Mouse (Mus musculus) left cerebral cortex, adult 2 months (tissue): ENCODE results near the gene Rfxank. TPM values are rescaled to one million over a fixed set of nuclear protein-coding genes. Genes with fewer than 3 reads are reported as not detected.

ENCODE experiments used
- DNase-seq, 2 experiments: peaks; one replicate each; pipeline ENCODE4 v3.0.0; 2021 to 2022; ENCODE audit warnings: low spot score in 2 of 2, mixed read lengths in 1 of 2; ENCODE audit errors: extremely low spot score in 1 of 2
- H3K27ac ChIP-seq: fragments of 200-600 bp; 2 replicates; pipeline ENCODE4 v1.8.1; 2022
- H3K4me3 ChIP-seq: fragments of 200-600 bp; 2 replicates; pipeline ENCODE4 v1.8.1; 2022
- CTCF ChIP-seq: fragments of 200-600 bp; IDR thresholded peaks from 2 replicates; pipeline ENCODE4 v1.8.1; 2022; ENCODE audit warnings: antibody characterized with exemption, mild to moderate bottlenecking, moderate library complexity
- intact Hi-C: fragments of 180-260 bp; cut with DNase I; formaldehyde crosslinking; loops from one replicate; pipeline ENCODE4 v1.15.1; 2025
- microRNA-seq, 2 experiments: library from miRNA; unstranded; fragments of <30 nt; microRNA quantifications; one replicate each; pipeline ENCODE4 v1.2.0; 2021
- total RNA-seq, 2 experiments: library from RNA; stranded (reverse); gene quantifications; 2 replicates each; pipeline ENCODE4 v1.2.3; 2021

The Rfxank gene
- total RNA-seq, 2 experiments from 2014 or later, result 13.1 to 14.2 TPM

DNA sequence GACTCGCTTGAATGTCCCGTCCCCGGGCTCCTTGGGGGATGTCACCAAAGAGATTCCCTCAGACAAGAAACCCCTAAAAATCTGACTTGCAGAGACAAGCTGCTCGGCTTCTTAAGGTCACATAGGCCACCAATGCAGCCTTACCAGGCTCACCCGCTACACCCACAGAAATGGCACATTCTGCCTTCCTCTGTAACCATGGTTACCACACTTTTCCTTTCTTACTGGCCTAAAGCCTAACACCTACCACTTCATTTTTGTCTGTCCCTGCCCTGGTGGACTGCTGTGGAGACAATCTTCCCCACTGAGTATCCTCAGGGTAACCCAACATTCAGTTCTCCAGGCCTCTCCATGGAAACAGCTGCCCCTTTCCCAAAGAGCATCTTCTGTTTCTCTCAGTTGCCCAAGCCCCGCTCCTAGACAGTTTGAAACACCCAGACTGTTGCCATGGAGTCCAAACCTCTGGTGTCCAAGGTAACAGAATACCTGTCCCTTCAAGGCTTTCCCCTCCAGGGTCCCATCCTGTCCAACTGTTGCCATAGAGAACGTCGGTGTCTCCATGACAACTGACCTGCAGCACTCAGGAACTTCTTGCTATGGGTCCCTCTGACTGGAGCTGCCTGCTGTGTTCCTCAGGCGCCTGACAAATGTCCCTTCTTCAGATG is 49.5 kb downstream of the Rfxank start:
- no peak for DNase-seq
- TF ChIP-seq CTCF, result no peak
- Histone ChIP-seq H3K27ac (peak overlapping the region; percentile 55; the same call in 1 of the 2 replicates), H3K4me3 (no peak overlapping the region)
- intact Hi-C loops, result no loop called here

DNA sequence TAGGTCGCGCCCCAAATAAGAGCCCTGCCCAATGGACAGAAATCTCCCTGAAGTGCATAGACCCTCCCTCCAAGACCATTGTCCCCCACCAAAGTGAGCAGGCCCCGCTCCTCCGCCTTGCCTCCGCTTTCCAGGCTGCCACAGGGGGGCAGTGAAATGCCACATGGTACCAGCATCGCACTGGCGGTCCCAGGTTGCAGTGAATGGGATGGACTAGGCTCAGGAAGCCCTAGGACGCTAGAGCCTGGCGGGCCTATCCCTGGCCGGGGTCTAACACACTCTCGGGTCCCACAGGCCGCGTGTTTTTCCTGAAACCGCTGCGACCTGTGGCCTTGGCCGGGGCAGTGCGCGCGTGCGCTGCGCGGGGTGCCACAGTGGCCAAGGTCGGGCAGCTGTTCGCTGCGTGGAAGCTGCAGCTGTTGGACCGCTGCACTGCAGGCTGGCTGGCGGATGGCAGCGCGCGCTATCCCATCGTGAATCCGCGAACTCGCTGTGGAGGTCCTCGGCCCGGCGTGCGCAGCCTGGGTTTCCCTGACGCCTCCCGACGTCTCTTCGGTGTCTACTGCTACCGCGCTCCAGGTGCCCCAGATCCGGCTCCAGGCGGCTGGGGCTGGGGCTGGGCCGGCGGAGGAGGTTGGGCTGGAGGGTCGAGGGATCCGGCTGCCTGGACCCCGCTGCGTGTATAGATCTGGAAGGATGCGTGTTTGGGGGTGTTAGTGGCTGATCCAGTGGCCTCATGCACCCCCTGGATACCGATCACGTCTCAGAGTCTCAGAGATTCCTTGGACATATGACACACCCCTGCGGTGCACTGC is 50.9 kb downstream of the Rfxank start:
- intact Hi-C loops, result loop anchor here (1.0 to 2.0 kb wide), 2 partner anchors 33 to 78 kb away; partner anchors contain the start of gene Ncan
- peak overlapping the region; percentile 41 for H3K4me3 ChIP-seq
- H3K27ac ChIP-seq, result peak overlapping the region; percentile 11; the same call in 1 of the 2 replicates
- peak; percentile 77 for TF ChIP-seq CTCF
- DNase-seq, result peak; percentile 65 to 77

DNA sequence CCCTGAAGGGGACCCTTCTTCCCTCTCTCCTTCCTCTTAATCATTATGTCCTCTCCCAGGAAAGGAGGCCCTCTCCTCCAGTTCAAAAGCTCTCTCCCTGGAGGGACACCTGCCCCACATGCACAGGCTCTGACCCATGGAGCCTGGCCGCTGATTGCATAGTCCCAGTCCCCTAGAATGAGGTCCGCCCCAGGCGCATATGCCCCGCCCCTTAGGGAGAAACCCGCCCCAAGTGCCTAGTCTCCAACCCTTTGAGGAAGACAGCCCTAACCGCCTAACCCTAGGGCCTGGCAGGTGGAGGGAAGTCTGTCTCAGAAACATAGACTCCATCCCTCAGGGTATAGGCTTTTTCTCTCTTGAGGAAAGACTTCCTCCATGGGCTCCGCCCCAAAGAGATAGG is 51.7 kb downstream of the Rfxank start:
- TF ChIP-seq CTCF, result no peak
- DNase-seq, result no peak
- Histone ChIP-seq H3K27ac (no peak overlapping the region), H3K4me3 (no peak overlapping the region)
- intact Hi-C loops, result loop anchor here (2.0 kb wide), 1 partner anchor 34 kb away; the partner anchor contains the start of gene Ncan

DNA sequence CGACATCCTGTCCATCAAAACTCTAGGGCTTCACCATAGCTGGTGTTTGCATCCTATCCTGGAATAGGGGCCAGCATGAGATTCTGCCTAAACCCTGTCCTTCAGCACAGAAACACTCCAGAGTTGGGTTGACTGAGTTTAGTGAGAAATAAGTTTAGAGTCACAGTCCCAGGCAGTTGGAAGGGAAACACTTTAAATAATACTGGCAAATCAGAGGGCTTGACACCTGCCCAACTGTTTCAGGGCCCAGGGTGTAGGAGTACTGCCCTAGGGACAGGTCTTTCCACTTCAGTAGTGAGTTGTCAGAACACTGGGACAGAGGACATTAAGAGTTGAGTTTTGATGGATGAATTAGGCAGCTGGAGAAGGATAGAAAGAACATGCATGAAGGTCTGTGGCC is 52.8 kb downstream of the Rfxank start:
- no peak for TF ChIP-seq CTCF
- no peak overlapping the region for H3K4me3 ChIP-seq
- intact Hi-C loops, result loop anchor here (2.0 kb wide), 1 partner anchor 35 kb away; the partner anchor contains the start of gene Ncan
- H3K27ac ChIP-seq, result no peak overlapping the region
- DNase-seq, result no peak

DNA sequence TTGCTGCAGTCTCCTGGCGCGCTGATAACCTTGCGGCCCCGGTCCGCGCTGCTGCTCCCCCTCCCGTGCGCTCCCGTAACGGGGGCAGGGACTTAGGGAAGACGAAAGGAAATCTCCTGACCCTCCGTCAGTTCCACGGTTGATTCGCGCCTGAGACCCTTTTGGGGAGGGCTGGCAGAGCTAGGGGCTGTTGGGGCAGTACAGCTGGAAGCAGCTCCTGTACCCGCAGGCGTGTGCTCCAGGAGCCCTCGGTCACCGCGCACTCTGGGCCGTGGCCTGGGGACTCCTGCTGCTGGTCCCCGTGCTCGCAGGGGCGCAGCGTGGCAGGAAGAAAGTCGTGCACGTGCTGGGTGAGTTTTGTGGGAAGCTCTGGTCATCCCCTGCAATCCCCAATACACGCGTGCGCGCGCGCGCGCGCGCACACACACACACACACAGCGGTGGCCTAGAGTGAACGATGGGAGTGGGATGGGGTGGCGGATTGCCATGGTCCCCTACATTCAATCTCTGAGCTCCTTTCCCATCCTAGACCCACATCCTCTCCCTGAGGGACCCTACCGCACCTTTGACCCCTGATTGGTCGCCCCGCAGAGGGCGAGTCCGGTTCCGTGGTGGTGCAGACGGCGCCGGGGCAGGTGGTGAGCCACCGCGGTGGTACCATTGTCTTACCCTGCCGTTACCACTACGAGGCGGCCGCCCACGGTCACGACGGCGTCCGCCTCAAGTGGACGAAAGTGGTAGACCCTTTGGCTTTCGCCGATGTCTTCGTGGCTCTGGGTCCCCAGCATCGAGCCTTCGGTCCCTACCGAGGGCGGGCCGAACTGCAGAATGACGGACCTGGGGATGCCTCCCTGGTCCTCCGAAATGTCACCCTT is 54.5 kb downstream of the Rfxank start:
- Histone ChIP-seq H3K4me3 (peak overlapping the region; percentile 57), H3K27ac (peak overlapping the region; percentile 45)
- DNase-seq, result peak in 1 of 2 experiments; percentile 36
- intact Hi-C loops, result no loop called here
- TF ChIP-seq CTCF, result peak; percentile 12

DNA sequence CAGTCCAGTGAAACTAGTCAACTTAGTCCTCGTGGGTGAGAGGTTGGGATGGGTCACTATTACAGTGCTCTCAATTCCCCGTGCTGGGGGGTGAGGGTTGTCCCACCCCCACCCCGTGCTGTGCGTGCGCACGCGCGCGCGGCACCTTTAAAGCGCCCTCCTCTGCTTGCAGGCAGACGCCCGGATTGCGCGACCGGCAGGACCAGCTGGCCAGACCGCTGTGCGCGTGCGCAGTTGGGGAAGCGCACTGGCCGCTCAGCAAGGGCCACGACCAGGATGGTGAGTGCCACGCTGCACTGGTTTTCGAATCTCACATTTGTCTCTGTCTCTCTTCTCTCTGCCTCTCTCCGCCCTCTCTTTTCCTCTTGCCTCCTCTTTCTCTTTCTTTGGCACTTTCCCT is 55.7 kb downstream of the Rfxank start, which contains the start of gene Hapln4:
TSS of gene Hapln4 (plus strand) at position 173 of the 400 bp plus-strand sequence.
- TF ChIP-seq CTCF, result no peak; the same call in 1 of the 2 replicates
- DNase-seq, result peak; percentile 72 to 80
- intact Hi-C loops, result no loop called here
- Histone ChIP-seq H3K27ac (peak within 1 kb of the TSS; percentile 45), H3K4me3 (peak within 1 kb of the TSS; percentile 57)

DNA sequence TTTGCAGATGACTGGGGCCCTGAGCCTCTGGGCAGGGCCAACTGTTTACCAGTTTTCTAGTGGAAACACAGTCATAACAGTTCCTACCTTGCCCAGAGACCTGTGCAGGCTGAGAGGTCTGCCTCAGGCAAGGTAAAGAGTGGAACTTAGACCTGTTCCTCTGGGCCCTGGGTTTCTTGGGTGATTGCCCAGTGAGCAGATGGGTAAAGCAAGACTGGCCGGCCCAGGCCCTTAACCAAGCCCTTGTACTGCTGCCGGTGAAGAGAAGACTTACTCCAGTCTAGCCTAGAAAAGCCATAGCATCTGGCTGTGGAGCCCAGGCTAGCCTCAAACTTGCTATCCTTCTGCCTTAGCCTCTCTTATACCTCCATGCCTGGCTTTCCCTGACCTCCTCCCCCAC is 57.0 kb downstream of the Rfxank start:
- H3K27ac ChIP-seq, result no peak overlapping the region
- no peak for DNase-seq
- TF ChIP-seq CTCF, result no peak
- H3K4me3 ChIP-seq, result no peak overlapping the region
- intact Hi-C loops, result no loop called here

Small RNA genes lying within 50 kb of the gene (microRNA-seq; reads per million reads assigned to microRNA genes)
- 20.4 to 20.6 reads per million in 2 experiments for gene Mir7066

Other genes starting within 250 kb of the Rfxank start
- under 1 TPM in 1 of 2 experiments, not detected in 1; 0.25 TPM for gene Tssk6, start 237.0 kb downstream of the Rfxank start, total RNA-seq
- gene Ndufa13, start 236.6 kb downstream of the Rfxank start, total RNA-seq, result 100 to 1,000 TPM; 145 to 146 TPM
- gene Yjefn3, start 236.4 kb downstream of the Rfxank start, total RNA-seq, result 10 to 100 TPM; 25.8 to 30.7 TPM
- 10 to 100 TPM; 27.6 to 32.2 TPM for gene Gatad2a, start 142.8 kb downstream of the Rfxank start, total RNA-seq
- gene Mau2, start 96.4 kb downstream of the Rfxank start, total RNA-seq, result 10 to 100 TPM; 74.4 to 75.2 TPM
- gene Sugp1, start 96.3 kb downstream of the Rfxank start, total RNA-seq, result 10 to 100 TPM; 52.5 to 54.2 TPM
- gene Tm6sf2, start 66.2 kb downstream of the Rfxank start, total RNA-seq, result 1 to 10 TPM; 3.4 to 6.2 TPM
- 100 to 1,000 TPM; 101 to 106 TPM for gene Hapln4, start 55.7 kb downstream of the Rfxank start, total RNA-seq
- 100 to 1,000 TPM; 175 to 186 TPM for gene Ncan, start 18.3 kb downstream of the Rfxank start, total RNA-seq
- 10 to 100 TPM; 20.7 to 22.0 TPM for gene Nr2c2ap, start 7.8 kb downstream of the Rfxank start, total RNA-seq
- gene Borcs8, start 345 bp upstream of the Rfxank start, total RNA-seq, result 10 to 100 TPM; 46.6 to 47.9 TPM
- under 1 TPM in 1 of 2 experiments, not detected in 1; 0.36 TPM for gene Mef2b, start 557 bp upstream of the Rfxank start, total RNA-seq
- 10 to 100 TPM; 46.1 to 52.1 TPM for gene Tmem161a, start 33.2 kb upstream of the Rfxank start, total RNA-seq
- gene Slc25a42, start 73.2 kb upstream of the Rfxank start, total RNA-seq, result 10 to 100 TPM; 39.0 to 45.4 TPM
- gene Sugp2, start 95.1 kb upstream of the Rfxank start, total RNA-seq, result 100 to 1,000 TPM; 116 to 117 TPM
- gene Armc6, start 95.3 kb upstream of the Rfxank start, total RNA-seq, result 10 to 100 TPM; 40.8 to 43.1 TPM
- 1 to 10 TPM; 6.9 to 7.3 TPM for gene Homer3, start 143.7 kb upstream of the Rfxank start, total RNA-seq
- gene Ddx49, start 163.3 kb upstream of the Rfxank start, total RNA-seq, result 10 to 100 TPM; 43.9 to 47.5 TPM
- 100 to 1,000 TPM; 137 to 145 TPM for gene Cope, start 163.4 kb upstream of the Rfxank start, total RNA-seq
- gene Cers1, start 176.6 kb upstream of the Rfxank start, total RNA-seq, result 100 to 1,000 TPM in 1 of 2 experiments, 10 to 100 TPM in 1; 94.8 to 104 TPM
- 10 to 100 TPM in 1 of 2 experiments, 1 to 10 TPM in 1; 8.2 to 17.1 TPM for gene Gdf1, start 190.7 kb upstream of the Rfxank start, total RNA-seq
- gene Upf1, start 214.1 kb upstream of the Rfxank start, total RNA-seq, result 10 to 100 TPM; 66.0 to 70.0 TPM
- under 1 TPM; 0.32 to 0.33 TPM for gene Comp, start 234.4 kb upstream of the Rfxank start, total RNA-seq